15 mouse cellular contexts compared by ENCODE assay signal in genomic region chr1:73116526-73116925, GRCm38 (mm10).
A peak's percentile ranks its signal among the peaks of the same experiment; 100 is the strongest.
DNase-seq lines count a peak whose midpoint lies in the region; ATAC-seq and TF ChIP-seq lines count a peak whose summit lies in the region.
"Had no signal": no experiment of that assay in that cellular context is flagged by ENCODE, and none has a peak within 500 bp of the region (broad histone marks: within the 10 kb centered on the region; RNA-seq: fewer than 3 reads in every experiment).

No protein-coding gene starts in this region.

- H3K36me3 ChIP-seq in lung, embryonic 14.5 days (ENCODE audit: insufficient read depth) = no peaks in the 10 kb centered on the region
- H3K36me3 ChIP-seq in intestine, embryonic 16.5 days (ENCODE audit: control insufficient read depth, insufficient read depth, low read length) = no peaks in the 10 kb centered on the region
- H3K36me3 ChIP-seq: liver, embryonic 12.5 days had no signal

- no peak overlapping the region for H3K9ac ChIP-seq in lung, embryonic 14.5 days
- no peak overlapping the region for H3K9ac ChIP-seq in intestine, embryonic 16.5 days (ENCODE audit: low read depth, low read length)
- H3K9ac ChIP-seq: forebrain, embryonic 13.5 days; liver, embryonic 12.5 days had no signal

- peaks cover 3% of the 10 kb centered on the region; the same call in 1 of the 2 replicates for H3K4me1 ChIP-seq in lung, embryonic 14.5 days (ENCODE audit: insufficient read depth)
- no peaks in the 10 kb centered on the region for H3K4me1 ChIP-seq in intestine, embryonic 16.5 days (ENCODE audit: control insufficient read depth, insufficient read depth, low read length)
- H3K4me1 ChIP-seq: forebrain, embryonic 13.5 days; liver, embryonic 12.5 days had no signal

- H3K9me3 ChIP-seq in lung, embryonic 14.5 days (ENCODE audit: low read depth, low read length) = no peaks in the 10 kb centered on the region
- H3K9me3 ChIP-seq in intestine, embryonic 16.5 days (ENCODE audit: control insufficient read depth, low read length) = no peaks in the 10 kb centered on the region
- H3K9me3 ChIP-seq: forebrain, embryonic 13.5 days; liver, embryonic 12.5 days had no signal

- no peaks in the 10 kb centered on the region for H3K27me3 ChIP-seq in lung, embryonic 14.5 days (ENCODE audit: insufficient read depth, low read length)
- no peaks in the 10 kb centered on the region for H3K27me3 ChIP-seq in intestine, embryonic 16.5 days (replicated peaks; ENCODE audit: control insufficient read depth, insufficient read depth, low read length)
- H3K27me3 ChIP-seq: forebrain, embryonic 13.5 days had no signal

- ATAC-seq in lung, embryonic 14.5 days (ENCODE audit: insufficient read depth) = peak; percentile 86
- peak; percentile 48 for ATAC-seq in intestine, embryonic 16.5 days
- ATAC-seq: CD4-positive, CD25-positive, alpha-beta regulatory T cell, adult 4 months; forebrain, embryonic 13.5 days; liver, embryonic 12.5 days had no signal

- no peak for TF ChIP-seq CTCF in lung, embryonic 14.5 days (IDR thresholded peaks at IDR 0.05; ENCODE audit: low read depth)

- H3K27ac ChIP-seq in lung, embryonic 14.5 days (ENCODE audit: low read depth) = no peak overlapping the region; the same call in 1 of the 2 replicates
- H3K27ac ChIP-seq in intestine, embryonic 16.5 days (ENCODE audit: low read length) = no peak overlapping the region
- H3K27ac ChIP-seq: forebrain, embryonic 13.5 days; kidney, postnatal 0 days; liver, embryonic 12.5 days had no signal

- no peak overlapping the region for H3K4me3 ChIP-seq in lung, embryonic 14.5 days (ENCODE audit: low read depth, low read length)
- no peak overlapping the region for H3K4me3 ChIP-seq in intestine, embryonic 16.5 days (ENCODE audit: low read length)
- H3K4me3 ChIP-seq: forebrain, embryonic 13.5 days; liver, embryonic 12.5 days had no signal

- DNase-seq in lung, embryonic 14.5 days = peak; percentile 37
- DNase-seq in lung, postnatal 10 days = no peak
- peak; percentile 40 for DNase-seq in MN1 (ENCODE audit: low spot score)
- DNase-seq in embryo, embryonic 11 days = peak; percentile 71
- no peak for DNase-seq in ovary, postnatal 10 days (ENCODE audit: low spot score)
- no peak for DNase-seq in thymus, postnatal 25 days
- DNase-seq: cerebellum, adult 11-12 months; heart, adult 18-20 months; left cerebral cortex, postnatal 4 days; lung, postnatal 4 days had no signal

- no peak overlapping the region for H3K4me2 ChIP-seq in lung, embryonic 14.5 days
- no peak overlapping the region for H3K4me2 ChIP-seq in intestine, embryonic 16.5 days (ENCODE audit: low read depth, low read length)
- H3K4me2 ChIP-seq: forebrain, embryonic 13.5 days; liver, embryonic 12.5 days had no signal

- WGBS in lung, embryonic 14.5 days = 7% methylated on average over 2 of the region's 2 CpGs
- 10% methylated on average over 2 of the region's 2 CpGs for WGBS in intestine, embryonic 16.5 days

Comparison
In these comparisons a context has a peak if more than half of its experiments do, and no peak if none do; other contexts are left out.
1. DNase-seq: peak in lung, embryonic 14.5 days (single experiment), MN1 (single experiment) and embryo, embryonic 11 days (single experiment); none in lung, postnatal 10 days (single experiment), ovary, postnatal 10 days (single experiment) and thymus, postnatal 25 days (single experiment).